Mouse (Mus musculus): ENCODE results near the gene Mapkap1.
"Not testable (repeated sequence)": the region's sequence is repeated elsewhere in the genome, so short reads cannot be mapped to it uniquely, and the experiment has no call there.

The Mapkap1 gene

DNA sequence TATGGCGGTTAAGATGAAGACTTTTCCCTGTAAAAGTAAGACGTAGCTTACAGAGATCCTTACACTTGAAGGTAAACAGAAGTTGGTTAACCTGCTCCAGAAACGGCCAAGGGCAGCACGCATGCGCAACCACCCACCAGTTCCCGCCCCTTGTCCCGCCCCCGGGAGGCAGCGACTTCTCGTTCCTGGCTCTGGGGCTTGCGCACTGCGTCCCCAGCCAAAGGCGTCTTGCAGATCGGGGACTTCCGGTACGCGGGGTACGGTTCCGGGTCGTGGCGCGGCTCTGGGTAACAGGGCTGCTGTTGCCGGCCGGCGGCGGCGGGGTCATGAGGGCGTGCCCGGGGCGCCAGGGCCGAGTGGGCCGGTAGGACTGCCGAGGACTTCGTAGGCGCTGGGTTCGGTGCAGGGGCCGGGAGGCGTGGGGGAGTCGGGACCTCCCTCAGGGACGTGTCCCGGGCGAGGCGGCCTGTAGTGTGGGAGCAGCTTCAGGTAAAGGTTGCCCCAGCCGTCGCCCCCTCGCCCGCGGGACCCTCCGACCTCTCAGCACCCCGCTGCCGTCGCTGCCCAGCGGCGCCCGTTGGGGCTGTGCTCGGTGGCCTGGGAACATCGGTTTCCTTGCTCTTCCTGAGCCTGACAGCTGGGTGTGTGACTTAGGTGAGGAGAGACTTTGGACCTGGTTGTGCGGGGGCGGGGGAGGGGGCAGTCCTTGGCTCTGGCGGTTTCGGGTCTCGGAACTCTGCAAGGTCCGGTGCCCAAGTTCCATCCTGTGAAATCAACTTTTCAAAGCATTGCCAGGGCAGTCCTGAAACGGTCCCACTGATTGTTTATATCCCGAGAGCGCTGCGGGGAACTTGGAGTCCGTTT lies at the start of gene Mapkap1:
Gene Mapkap1, plus strand, starts transcription at position 171 of the 864 bp plus-strand sequence.
- DNase-seq: peak; percentile 98

DNA sequence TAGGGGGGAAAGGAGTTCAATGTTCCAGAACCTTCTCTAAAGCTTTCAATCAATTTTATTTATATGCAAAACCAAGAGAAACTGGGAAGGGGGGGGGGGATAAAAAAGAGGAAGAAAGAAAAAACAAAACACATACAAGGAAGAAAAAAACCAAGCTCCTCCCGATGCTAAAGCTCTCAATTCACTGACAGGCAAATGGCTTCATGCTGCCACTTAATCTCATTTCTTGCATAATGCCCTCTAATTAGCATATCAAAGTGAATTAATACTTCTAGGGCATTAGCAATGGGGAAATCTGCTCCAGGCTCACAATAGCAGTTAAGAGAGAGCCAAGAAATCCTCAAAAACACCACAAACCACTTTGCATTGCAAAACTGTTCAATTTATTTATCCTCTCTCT lies 42.9 kb upstream of the Mapkap1 start:
- no peak for DNase-seq

DNA sequence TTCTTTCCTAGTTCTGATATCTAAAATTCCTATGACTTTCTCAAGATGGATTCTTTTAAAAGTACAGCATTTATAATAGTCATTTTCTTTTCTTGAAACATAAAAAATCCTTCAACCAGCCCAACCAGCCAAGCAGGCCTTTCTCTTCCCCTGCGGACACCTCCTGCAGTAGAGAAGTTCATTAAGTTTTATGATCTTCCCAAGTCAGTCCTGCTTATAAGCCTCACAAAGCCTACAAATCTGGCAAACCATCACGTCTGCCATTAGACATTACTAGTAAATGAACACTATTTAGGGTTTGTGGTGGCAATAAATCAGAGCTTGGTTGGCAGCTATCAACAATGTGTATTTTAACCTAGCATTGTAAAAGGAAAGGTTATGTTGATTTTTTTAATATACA lies 39.5 kb upstream of the Mapkap1 start:
- DNase-seq: no peak

DNA sequence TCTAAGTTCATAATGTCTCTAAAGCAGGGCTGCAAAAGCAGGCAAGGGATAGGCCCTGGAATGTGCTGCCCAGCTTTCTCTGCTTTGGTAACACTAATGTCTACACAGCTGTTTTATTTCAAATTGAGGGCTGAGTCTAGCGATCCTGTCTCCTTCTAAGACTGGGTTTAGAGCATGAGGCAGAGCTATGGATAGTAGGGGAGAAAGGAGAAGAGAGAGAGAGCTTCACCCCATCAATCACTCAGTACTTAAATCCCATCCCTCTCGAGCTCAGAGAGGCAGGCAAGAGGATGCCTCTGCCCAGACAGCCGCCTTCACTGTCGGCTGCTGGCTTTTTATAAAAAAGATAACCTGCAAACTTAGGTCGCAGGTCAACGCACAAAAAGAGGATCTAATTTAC lies 38.2 kb upstream of the Mapkap1 start:
- DNase-seq: no peak

DNA sequence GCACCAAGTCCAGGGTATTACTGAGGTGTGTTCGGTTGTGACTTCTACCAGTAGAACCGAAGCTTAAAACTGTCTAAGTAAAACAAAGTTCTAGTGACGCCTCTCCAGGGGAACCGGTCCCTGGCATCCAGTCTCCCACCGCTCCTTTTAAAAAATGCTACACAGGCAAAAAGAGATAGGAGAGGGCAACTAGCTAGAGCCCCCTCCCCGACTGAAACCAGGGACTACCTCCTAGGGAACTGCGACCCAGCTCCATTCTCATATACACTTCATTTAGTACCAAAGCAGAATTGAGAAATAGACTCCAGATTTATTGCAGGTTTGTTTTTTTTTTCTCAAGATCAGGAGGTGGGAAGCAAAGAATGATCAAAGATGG lies 36.2 kb upstream of the Mapkap1 start:
- DNase-seq: peak; percentile 3

DNA sequence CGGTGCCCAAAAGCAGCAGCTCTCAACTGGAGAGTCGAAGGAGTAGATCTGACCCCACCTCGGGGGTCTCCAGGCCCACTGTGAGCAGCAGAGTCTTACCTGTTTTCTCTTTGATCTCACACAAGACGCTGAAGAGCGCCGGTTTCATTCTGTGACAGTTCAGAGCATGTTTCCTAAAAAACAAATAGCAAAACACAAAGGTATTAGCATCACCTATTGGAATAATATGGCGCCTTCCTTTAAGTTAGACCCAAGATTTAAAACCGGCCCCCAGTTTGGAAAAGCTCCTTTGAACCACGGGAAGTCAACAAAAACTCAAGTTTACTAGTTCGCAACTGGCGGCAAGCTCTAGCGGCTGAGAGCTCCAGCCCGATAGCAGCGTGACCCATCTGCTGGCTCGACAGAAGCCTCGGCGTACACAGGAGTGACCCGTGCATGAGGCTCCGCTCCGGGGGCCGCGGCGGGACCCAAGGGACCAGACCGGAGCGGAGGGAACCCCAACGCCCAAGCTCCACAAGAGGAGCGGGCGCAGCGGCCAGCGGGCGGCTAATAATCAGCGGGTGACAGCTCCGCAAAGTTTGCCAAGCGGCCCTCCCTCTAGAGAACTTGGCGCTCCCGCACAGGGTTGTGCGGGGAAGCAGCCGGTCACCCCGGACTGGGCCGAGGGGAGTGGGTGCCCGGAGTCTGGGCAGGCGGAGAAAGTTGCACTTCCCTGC lies 35.7 kb upstream of the Mapkap1 start:
- peak; percentile 12 for DNase-seq

DNA sequence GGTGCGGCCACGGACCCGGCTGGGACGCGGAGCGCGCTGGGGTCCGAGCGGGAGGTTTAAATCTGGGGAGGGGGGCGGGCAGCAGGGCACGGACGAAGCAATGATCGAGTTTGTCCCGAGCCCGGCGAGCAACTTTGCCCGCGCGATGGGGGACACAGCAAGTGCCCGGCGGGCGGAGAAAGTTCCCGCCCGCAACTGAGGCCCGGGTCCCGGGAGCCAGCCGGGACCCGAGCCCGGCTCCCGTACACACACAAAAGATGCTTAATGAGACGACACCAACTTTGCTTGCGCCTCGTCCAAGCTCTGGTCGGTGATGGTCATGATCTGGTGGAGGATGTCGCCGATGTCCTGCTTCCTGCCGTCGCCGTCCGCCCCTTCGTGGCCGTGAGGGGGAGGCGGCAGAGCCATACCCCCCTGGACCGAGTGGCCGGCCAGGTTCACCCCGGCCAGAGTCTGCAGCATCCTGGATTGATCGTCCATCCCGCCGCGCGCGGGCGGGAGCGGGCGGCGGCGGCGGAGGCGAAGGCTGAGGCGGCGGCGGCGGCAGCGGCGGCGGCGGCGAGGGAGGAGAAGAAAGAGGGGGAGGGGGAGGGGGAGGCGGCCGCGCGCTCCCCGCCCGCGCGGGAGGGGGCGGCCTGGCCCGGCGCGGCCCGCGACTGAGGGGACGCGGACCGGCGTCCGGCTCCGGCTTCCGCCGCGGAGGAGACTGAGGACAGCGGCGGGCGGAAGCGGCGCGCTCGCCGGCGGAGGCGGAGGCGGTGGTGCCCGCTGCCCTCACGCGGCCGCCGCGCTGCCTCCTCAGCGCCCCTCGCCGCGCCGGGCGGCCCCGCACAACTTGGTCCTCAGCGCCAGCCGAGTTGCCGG lies 34.9 kb upstream of the Mapkap1 start:
- DNase-seq: no peak

DNA sequence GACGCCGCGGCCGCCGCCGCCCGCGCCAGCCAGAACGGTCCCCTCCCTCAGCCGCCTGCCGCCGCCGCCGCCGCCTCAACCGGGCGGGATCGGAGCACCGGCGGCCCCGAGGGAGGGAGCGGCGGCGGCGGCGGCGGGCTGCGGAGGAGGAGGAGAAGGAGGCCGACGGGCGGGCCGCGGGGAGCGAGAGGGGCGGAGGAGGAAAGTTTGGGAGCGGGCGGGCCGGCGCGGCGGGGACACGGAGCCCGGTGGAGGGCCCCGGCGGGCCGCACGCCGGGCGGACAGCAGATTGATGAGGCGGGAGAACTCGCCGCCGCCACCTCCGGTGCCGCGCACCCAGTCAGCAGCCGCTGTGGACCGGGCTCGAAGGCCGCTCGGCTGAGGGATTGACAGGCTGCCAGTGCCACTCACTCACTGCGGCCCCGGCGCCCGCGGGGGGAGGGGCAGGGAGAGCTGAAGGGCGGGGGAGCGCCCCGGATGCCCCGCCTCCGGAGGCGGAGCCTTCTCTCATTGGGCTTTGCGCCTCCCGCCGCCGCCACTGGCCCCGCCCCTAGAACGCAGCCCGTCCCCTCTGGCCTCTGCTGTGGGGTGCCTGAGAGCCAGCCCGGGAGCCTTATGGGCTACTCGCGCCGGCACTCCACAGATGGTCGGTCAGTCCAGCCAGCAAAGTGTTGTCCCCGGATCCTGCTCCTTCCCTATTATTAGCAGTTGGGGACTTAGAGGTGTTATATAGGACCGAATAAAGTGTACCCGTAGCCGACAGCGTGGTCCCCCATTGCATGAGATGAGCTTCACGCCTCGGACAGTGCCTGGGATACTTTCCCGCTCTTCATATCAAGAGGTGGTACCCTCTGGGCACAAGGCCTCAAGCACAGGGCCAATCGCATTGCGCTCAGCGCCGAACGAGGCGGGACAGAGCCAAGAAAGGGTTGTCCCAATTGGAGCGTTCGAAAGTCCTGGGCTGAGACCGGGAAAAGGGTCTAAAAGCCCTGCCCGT lies 34.0 kb upstream of the Mapkap1 start, which contains the start of gene Pbx3:
Gene Pbx3, minus strand, starts transcription at position 838 of the 997 bp plus-strand sequence.
- DNase-seq: peak; percentile 98

DNA sequence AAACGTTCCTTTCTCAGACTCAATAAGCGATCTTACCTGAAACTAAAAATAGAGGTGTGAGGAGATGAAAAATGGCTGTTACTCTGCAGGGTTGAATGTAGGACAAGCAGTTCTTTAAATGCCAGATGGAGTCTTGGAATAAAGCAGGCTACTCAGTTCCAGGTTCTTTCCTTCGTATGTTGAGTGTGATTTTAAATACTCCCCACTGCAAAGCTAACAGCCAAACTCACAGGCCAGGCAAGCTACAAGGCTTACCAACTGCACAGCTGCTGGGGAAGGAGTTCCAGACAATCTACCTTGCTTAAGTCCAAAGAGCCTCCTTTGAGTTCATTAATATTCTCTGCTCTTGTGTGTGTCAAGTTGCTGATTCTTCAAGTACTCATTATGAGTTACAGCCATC lies 32.7 kb upstream of the Mapkap1 start:
- no peak for DNase-seq

DNA sequence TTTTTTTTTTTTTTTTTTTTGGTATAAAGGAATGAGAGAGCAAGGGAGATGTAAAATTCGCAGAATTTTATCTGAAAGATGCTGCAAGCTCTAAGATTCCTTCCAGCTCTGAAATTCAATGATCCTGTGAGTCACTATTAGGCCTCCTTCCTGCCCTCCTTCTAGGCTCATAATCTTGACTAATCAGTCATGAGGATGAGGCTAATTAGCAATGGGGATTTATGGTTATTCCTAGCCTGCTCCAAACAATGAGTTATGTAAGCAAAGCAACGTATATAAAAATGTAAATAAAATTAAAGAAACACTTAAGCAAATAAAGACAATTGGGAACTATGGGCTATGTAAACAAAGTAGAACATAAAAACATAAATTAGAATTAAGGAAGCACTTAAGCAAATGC lies 32.2 kb upstream of the Mapkap1 start:
- DNase-seq: no peak

DNA sequence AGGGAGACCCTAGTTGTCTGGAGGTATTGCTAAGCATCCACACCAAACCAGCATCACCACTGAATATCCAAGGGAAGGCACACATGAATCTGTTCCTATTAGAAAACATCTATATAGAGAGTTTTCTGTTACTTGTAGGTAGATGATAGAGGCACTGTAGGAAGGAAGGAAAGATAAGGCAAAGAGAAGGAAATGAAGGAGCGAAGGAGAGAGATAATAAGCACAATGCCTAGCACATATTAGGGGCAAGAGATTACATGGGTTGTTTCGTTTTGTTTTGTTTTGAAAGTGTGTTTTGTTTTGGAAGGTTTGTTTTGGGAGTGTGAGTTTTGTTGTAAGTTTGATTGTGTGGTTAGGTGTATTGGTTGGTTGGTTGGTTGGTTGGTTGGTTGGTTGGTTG lies 27.6 kb upstream of the Mapkap1 start:
- DNase-seq: no peak

DNA sequence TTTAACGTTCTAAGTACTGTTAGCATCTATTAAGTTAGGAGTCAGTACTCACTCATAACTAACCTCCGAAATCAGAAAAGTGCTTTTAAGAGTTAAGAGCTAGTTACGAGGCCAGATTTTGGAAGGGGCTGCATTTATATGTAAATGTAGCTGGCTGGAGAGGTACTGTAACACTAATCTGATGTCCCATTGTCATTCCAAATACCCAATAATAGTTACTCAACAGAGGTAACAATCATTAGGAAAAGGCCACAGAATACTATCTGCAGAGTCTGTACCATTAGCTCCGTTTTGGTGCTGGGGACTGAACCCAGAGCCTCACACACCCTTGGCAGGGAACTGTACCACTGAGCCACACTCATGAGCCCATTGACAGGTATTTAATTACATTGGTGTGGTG lies 7.0 kb upstream of the Mapkap1 start:
- DNase-seq: no peak

DNA sequence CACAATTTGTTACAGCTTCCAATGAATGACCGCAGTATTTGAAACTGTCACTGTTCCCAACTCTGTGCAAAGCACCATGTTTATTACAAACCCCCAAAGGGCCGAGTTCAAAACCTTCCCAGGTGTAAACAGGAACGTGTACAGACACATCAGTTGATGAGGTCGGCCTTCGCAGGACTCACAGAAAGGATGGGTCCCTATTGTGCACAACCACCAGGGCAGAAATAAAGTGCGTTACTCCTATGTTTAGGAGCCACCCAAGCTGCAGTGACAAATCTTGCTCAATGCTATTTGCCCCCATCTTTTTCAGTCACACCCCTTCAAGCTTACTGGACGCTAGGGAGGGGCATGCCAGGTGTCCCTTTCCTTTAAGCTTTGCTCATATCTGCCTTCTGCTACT lies 1.0 kb downstream of the Mapkap1 start:
- no peak for DNase-seq

DNA sequence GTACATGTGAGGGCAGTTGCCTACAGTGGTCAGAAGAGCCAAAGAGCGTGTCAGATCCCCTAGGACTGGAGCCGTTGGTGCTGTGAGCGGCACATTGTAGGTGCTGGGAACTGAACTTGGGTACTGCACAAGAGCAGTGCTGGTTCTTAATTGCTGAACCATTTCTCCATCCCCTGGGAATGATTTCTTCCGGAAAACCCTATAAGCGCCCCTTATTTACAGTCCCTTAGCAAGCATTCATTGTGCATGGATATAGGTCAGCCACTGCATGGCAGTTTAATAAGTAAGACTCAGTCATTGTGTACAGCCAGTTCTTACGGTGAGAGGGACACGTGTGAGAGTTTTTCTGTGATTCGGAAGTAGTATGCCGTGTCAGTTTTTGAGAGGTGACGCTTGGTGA lies 1.8 kb downstream of the Mapkap1 start:
- DNase-seq: no peak

DNA sequence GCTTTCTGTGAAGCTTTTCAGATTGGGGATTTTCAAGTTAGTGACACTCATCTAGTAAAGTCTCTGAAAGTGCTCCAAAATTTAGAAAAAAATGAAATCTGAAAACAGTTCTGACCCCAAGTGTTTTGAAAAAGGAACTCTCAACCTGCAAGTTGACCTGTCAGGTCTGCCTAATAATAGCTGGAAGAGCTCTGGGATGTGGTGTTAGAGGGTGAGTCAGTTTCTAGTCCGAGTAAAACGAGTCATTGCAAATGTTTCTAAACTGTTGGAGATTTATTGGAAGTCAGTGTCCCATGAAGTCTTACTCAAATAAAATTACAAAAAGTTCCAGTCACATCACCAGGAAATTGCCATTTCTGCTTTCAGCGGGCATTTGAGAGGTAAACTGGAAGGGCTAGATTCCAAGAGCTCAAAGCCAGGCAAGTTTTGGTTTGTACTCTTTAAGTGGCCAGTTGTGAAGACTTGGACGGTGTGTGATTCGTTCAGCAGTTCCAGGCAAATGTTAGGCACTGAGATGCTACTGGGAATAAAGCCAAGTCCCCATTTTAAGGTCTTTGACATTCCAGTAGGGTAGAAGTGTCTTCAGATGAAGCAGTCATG lies 3.3 kb downstream of the Mapkap1 start:
- DNase-seq: no peak

DNA sequence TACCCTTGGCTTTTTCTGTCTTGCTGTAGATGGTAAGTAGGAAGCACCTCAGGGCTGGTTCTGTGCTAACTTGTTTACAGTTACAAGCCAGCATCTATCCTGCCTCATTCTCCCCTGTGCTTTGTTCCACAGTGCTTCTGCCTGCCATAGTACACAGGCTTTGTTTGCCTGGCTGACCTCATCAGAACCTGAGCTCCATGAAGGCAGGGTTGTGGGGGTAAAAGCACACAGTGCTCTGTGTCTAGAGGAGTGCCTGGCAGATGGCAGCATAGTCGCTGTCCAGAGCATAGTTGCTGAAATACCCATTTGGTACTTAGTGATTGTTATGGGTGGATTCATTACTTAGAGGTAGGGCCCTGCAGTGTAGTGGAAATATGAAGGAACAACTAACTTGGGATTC lies 13.7 kb downstream of the Mapkap1 start:
- no peak for DNase-seq

DNA sequence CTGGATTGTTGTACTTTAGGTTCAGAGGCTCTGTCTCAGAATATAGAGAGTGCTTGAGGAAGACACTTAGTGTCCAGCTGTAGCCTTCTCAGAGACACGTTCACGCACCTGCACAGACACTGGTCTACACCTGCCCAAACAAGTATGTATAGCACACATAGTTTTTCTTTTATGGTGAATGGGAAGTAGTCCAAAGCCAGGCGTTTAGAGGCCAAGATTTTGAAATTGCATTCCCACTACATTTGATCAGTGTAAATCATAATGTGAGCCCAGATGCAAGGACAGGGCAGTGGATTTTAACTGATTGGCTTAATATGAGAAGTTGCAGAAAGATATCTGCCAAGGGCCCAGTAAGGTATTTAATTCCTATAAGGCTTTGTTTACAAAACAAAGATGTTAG lies 17.6 kb downstream of the Mapkap1 start:
- DNase-seq: no peak

DNA sequence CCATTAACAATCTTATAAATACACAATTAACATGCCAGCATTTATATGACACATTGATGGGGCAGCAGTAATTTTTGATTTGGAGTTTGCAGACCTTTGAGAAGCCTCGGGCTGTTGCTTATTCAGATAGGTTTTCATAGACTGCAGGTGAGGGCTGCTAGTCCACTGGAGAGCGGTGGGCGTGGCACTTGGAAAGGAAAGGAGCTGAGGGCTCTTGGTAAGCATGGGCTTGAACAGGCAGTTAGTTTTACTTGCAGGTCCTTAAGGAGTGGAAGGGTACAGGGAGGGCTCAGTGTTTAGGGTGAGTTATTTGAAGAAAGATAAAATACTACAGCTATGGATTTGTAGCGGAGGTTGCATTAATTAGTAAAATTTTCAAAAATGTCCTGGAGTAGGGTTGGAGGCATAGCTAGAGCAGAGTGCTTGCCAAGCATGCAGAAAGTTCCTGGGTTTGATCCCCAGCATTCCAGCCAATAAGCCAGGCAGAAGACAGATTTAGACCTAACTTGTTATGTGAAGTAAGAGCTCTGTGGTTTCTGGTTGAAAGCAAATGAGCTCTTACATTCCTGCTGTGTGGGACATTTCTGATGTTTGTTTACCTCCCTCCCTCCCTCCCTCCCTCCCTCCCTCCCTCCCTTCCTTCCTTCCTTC lies 19.1 kb downstream of the Mapkap1 start:
- no peak for DNase-seq

DNA sequence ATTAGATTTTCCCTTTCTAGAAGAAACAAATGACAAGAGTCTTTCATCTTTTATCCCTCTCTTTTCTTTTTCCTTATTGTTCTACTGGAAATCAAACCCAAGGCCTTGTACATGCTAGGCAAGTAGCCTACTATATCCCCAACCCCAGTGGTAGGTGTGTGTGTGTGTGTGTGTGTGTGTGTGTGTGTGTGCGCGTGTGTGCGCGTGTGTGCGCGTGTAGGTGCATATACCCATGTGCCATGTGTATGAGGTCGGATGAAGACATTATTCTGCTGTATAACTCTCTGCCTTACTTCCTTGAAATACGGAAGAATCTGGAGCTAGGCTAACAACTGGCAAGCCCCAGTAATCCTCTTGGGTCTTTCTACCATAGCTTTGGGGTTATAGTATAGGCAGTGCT lies 24.1 kb downstream of the Mapkap1 start:
- DNase-seq: no peak

DNA sequence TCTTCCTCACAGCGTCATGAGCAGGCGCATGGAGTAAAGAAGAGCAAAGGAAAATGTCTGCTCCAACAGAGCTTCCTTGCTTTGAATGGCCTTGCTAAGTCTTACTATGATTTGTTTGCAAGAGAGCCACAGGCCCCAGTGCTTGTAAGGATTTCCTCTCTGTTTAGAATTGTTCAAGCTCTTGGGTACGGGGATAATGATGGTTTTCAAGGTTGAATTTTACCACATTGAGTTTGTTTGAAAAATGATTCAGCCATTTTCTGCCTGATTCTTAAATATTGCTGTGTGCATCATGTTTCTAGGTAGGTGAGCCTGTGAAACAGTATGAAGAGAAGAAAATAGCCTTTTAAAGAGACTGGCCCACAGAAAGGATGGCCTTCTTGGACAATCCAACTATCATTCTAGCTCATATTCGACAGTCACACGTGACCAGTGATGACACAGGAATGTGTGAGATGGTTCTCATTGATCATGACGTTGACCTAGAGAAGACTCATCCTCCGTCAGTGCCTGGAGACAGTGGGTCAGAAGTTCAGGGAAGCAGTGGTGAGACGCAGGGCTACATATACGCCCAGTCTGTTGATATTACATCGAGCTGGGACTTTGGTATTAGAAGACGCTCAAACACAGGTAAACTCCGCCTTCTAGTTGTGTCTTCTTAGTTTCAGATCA lies 25.3 kb downstream of the Mapkap1 start:
- no peak for DNase-seq

DNA sequence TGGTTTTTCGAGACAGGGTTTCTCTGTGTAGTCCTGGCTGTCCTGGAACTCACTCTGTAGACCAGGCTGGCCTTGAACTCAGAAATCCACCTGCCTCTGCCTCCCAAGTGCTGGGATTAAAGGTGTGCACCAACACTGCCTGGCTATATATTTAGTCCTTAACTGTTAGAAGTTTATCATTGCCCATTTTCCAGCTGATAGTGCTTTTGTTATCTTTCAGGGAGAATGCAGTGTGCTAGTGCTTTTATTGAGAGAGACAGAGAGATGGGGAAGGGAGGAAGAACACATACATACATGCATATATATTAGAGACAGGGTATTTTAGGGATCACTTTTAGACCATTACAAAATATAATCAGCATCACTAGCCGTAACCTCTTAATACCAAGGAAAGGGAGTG lies 26.3 kb downstream of the Mapkap1 start:
- DNase-seq: not testable (repeated sequence)

Measured in thymus, postnatal 25 days (tissue).